Mouse (Mus musculus): ENCODE results near the gene Zfp612. TPM values are rescaled to one million over a fixed set of nuclear protein-coding genes. Genes with fewer than 3 reads are reported as not detected.
"Not testable (repeated sequence)": the region's sequence is repeated elsewhere in the genome, so short reads cannot be mapped to it uniquely, and the experiment has no call there.

Gene Zfp612
- polyA plus RNA-seq (2015; fragmentation: Nextera tagmentation; extraction: Ambion mirVana) = 19.4 and 19.7 TPM in 2 replicates

DNA sequence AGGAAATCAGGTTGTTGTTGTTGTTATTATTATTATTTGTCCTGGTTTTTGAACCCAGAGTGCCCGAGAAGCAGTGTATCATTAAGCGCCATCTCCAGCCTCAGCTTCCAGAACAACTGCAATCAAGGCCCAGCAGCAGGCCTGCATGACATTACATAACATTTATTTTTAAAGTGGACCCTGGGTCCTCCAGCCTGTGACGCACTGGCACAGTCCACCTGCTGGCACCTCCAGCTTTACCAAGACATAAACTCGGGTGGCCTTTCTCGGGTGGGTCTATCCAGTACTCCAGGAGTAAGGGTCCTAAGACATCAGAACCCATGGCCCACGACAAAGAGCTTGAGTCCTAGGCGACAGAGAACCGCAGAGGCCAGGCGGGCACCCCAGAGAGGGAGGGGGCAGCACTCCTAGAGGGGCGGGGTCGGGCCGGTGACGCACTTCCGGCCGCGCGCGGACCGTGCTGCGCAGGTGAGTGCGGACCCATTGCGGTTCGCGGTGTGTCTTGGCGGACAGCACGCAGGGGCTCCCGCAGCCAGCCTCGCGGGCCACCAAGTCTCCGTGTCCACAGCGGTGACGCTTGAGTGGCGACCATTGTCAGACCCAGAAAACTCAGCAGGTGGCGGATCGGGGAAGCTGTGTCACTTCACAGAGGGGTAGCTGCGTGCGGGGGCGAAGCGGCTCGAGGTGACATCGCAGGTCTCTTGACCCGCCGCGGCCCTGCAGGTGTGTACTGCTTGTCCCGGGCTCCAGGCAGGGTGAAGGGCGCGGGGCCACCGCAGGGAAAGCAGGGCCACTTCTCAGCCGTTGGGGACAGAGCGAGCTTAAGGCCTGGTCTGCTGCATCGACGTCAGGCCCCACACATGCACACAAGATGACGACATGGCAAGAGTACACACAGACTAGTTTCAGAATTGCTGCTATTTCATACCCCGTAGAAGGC, at the start of gene Zfp612:
Zfp612 (plus strand) TSS at position 465 of the 940 bp plus-strand sequence.
- Histone ChIP-seq H3K9ac (peak within 1 kb of the TSS; percentile 81), H3K9me3 (no peaks in the 10 kb centered on the region), H3K27me3 (no peaks in the 10 kb centered on the region), H3K36me3 (peaks cover 19% of the 10 kb centered on the region), H3K4me3 (peak within 1 kb of the TSS; percentile 64), H3K4me1 (replicated peaks) (peaks cover 24% of the 10 kb centered on the region), H3K27ac (replicated peaks) (peak within 1 kb of the TSS; percentile 16; the same call in 1 of the 2 replicates), H3K4me2 (peak within 1 kb of the TSS; percentile 85)
- ATAC-seq (ENCODE audit: low read depth) = peak; percentile 96
- WGBS = 7% methylated on average over 54 of the region's 54 CpGs

DNA sequence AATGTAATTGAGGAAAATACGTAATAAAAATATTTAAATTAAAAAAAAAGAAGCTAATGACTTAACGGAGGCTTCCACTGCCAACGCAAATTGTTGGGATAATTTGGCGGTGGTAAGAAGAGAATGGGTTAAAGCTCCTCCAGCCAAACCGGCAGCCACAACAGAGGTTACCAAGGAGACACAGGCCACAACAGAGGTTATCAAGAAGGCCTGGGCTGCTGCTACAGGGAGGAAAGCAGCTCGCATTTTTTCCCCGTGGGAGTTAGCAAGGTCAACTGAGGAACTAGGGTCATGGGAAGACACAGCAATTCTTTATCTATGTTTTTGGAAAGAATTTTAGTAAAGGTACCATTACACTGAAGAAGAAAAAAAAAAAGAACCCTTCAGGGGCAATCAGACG, 45.8 kb upstream of the Zfp612 start:
- H3K27ac ChIP-seq (replicated peaks); H3K36me3 ChIP-seq; H3K9ac ChIP-seq; H3K9me3 ChIP-seq; ATAC-seq (ENCODE audit: low read depth); H3K27me3 ChIP-seq; H3K4me2 ChIP-seq; H3K4me1 ChIP-seq (replicated peaks); H3K4me3 ChIP-seq: not testable (repeated sequence)
- WGBS = 37% methylated on average over 8 of the region's 8 CpGs

- Histone ChIP-seq H3K4me1 (replicated peaks) (no peaks in the 10 kb centered on the region; the same call in 1 of the 2 replicates), H3K27me3 (no peaks in the 10 kb centered on the region), H3K9me3 (no peaks in the 10 kb centered on the region), H3K27ac (replicated peaks) (no peak overlapping the region), H3K4me2 (no peak overlapping the region), H3K9ac (no peak overlapping the region), H3K4me3 (no peak overlapping the region), H3K36me3 (no peaks in the 10 kb centered on the region)
- ATAC-seq (ENCODE audit: low read depth) = no peak
- WGBS = 56% methylated on average over 4 of the region's 4 CpGs
Measured at GRCm38 (mm10) chr8:110034331-110034730, 45.2 kb upstream of the Zfp612 start.

DNA sequence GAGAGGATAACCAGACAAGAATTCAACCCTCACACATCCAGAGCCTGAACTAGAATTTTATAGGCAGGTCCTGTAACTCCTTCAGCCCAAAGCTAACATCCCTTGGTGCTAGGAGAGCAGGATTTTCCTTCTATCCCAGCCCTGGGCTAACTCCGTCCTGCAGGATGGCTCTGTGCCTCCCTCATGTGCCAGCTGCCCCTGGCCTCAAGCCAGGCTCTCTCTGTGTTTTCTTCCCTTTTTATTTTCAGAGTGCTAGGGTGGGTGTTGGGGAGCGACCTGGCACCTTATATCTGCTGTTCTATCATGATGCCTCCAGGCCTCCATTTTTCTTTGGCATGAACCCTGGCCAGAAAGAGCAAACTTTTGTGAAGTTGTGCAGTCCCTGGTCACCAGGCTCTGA, 43.4 kb upstream of the Zfp612 start:
- Histone ChIP-seq H3K4me1 (replicated peaks) (no peaks in the 10 kb centered on the region; the same call in 1 of the 2 replicates), H3K4me2 (no peak overlapping the region), H3K27me3 (no peaks in the 10 kb centered on the region), H3K27ac (replicated peaks) (no peak overlapping the region), H3K36me3 (no peaks in the 10 kb centered on the region), H3K9ac (no peak overlapping the region), H3K9me3 (no peaks in the 10 kb centered on the region), H3K4me3 (no peak overlapping the region)
- 74% methylated on average over 2 of the region's 2 CpGs for WGBS
- ATAC-seq (ENCODE audit: low read depth) = no peak

GRCm38 (mm10) chr8:110039216-110039615, 40.3 kb upstream of the Zfp612 start:
- no peak overlapping the region for H3K9ac ChIP-seq
- no peaks in the 10 kb centered on the region; the same call in 1 of the 2 replicates for H3K4me1 ChIP-seq (replicated peaks)
- ATAC-seq (ENCODE audit: low read depth) = no peak
- no peak overlapping the region for H3K4me2 ChIP-seq
- no peak overlapping the region for H3K27ac ChIP-seq (replicated peaks)
- no peaks in the 10 kb centered on the region for H3K27me3 ChIP-seq
- no peaks in the 10 kb centered on the region for H3K9me3 ChIP-seq
- H3K36me3 ChIP-seq = no peaks in the 10 kb centered on the region
- 44% methylated on average over 7 of the region's 7 CpGs for WGBS
- H3K4me3 ChIP-seq = no peak overlapping the region

- Histone ChIP-seq H3K9me3 (no peaks in the 10 kb centered on the region), H3K4me2 (no peak within 1 kb of the TSS), H3K9ac (no peak within 1 kb of the TSS), H3K4me3 (no peak within 1 kb of the TSS), H3K27ac (replicated peaks) (no peak within 1 kb of the TSS), H3K4me1 (replicated peaks) (no peaks in the 10 kb centered on the region), H3K27me3 (no peaks in the 10 kb centered on the region), H3K36me3 (no peaks in the 10 kb centered on the region)
- 81% methylated on average over 5 of the region's 5 CpGs for WGBS
- ATAC-seq (ENCODE audit: low read depth) = no peak
Measured at GRCm38 (mm10) chr8:110039659-110040058, 39.9 kb upstream of the Zfp612 start, which contains the start of gene Chst4. Gene Chst4 (minus strand): TSS chr8:110039740.

DNA sequence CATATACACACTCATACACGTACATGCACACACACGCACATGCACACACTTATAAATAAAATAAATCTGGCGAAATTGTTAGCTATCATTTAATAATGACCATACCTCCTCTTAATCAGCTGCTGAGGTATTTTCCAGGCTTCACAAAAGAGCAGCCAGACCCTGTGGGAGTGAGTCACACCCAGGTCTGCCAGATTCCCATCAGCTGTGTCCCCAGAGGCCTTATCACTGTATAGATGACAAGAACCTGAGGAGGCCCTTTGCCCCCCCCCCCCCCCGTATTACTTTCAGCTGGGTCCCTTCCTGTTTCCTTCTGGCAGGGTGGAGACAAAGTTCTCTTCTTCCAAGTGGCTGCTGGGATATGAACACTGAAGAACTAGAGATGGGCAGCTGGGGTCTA, 39.0 kb upstream of the Zfp612 start:
- H3K9ac ChIP-seq = no peak overlapping the region
- no peak overlapping the region for H3K4me3 ChIP-seq
- H3K36me3 ChIP-seq = no peaks in the 10 kb centered on the region
- WGBS = 84% methylated on average over 4 of the region's 4 CpGs
- ATAC-seq (ENCODE audit: low read depth) = no peak
- no peaks in the 10 kb centered on the region for H3K9me3 ChIP-seq
- H3K27ac ChIP-seq (replicated peaks) = no peak overlapping the region
- H3K4me2 ChIP-seq = no peak overlapping the region
- H3K4me1 ChIP-seq (replicated peaks) = no peaks in the 10 kb centered on the region
- no peaks in the 10 kb centered on the region for H3K27me3 ChIP-seq

- Histone ChIP-seq H3K27me3 (no peaks in the 10 kb centered on the region), H3K36me3 (no peaks in the 10 kb centered on the region), H3K4me1 (replicated peaks) (no peaks in the 10 kb centered on the region), H3K4me3 (no peak overlapping the region), H3K27ac (replicated peaks) (no peak overlapping the region), H3K9ac (no peak overlapping the region), H3K9me3 (no peaks in the 10 kb centered on the region), H3K4me2 (no peak overlapping the region)
- 81% methylated on average over 6 of the region's 6 CpGs for WGBS
- no peak for ATAC-seq (ENCODE audit: low read depth)
Measured at GRCm38 (mm10) chr8:110051208-110051607, 28.3 kb upstream of the Zfp612 start.

DNA sequence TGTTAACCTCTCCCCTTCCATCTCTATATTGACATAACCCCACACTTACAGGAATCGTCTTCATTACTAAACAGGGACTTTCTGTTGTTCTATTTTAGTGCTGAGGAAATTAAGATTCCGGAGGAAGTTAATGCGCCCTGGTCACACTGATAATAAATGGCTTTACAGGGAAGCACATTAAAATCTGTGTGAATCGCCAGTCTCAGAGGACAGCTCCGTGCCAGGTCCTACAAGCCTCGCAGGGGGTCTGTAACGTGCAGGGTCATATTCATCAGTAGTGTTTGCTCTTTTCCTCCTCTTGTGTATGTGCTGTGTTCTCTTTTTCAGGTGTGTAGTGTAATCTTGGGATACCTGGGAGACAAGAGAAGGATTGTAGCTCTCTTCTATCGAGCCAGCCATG, 21.3 kb upstream of the Zfp612 start:
- H3K27me3 ChIP-seq = no peaks in the 10 kb centered on the region
- WGBS = 65% methylated on average over 8 of the region's 8 CpGs
- no peak overlapping the region for H3K4me3 ChIP-seq
- ATAC-seq (ENCODE audit: low read depth) = no peak
- no peak overlapping the region for H3K27ac ChIP-seq (replicated peaks)
- no peak overlapping the region for H3K9ac ChIP-seq
- no peaks in the 10 kb centered on the region for H3K36me3 ChIP-seq
- no peak overlapping the region for H3K4me2 ChIP-seq
- H3K9me3 ChIP-seq = no peaks in the 10 kb centered on the region
- H3K4me1 ChIP-seq (replicated peaks) = no peaks in the 10 kb centered on the region

GRCm38 (mm10) chr8:110064161-110064560, 15.4 kb upstream of the Zfp612 start:
- Histone ChIP-seq H3K4me2 (no peak overlapping the region), H3K4me3 (no peak overlapping the region), H3K4me1 (replicated peaks) (no peaks in the 10 kb centered on the region), H3K27me3 (no peaks in the 10 kb centered on the region), H3K9ac (no peak overlapping the region), H3K27ac (replicated peaks) (no peak overlapping the region), H3K36me3 (no peaks in the 10 kb centered on the region), H3K9me3 (no peaks in the 10 kb centered on the region)
- 70% methylated on average over 9 of the region's 9 CpGs for WGBS
- ATAC-seq (ENCODE audit: low read depth) = no peak

GRCm38 (mm10) chr8:110064606-110065365, 14.8 kb upstream of the Zfp612 start:
- Histone ChIP-seq H3K4me3 (no peak overlapping the region), H3K36me3 (no peaks in the 10 kb centered on the region), H3K9ac (no peak overlapping the region), H3K27ac (replicated peaks) (no peak overlapping the region), H3K4me2 (no peak overlapping the region), H3K27me3 (no peaks in the 10 kb centered on the region), H3K9me3 (no peaks in the 10 kb centered on the region), H3K4me1 (replicated peaks) (no peaks in the 10 kb centered on the region)
- ATAC-seq (ENCODE audit: low read depth) = no peak
- 93% methylated on average over 18 of the region's 18 CpGs for WGBS

DNA sequence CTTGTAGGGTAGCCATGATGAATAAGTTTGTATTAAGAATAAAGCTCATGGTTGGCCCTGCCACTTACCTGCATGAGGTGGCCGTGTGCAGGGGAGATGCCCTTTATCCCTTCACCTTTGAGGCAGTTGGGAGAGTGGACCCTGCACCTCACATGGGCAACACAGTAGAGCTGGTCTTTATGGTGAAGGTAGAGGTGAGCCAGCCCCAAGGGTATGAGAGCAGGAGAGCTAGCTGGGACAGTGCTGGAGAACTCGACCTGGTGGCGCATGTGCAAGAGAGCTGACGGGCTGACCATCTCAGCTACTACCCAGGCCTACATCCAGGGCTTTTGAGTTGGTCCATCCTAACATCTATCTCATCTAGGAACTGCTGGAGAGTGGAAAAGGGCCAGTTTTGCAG, 13.9 kb upstream of the Zfp612 start:
- H3K4me1 ChIP-seq (replicated peaks) = no peaks in the 10 kb centered on the region
- H3K4me3 ChIP-seq = no peak overlapping the region
- no peaks in the 10 kb centered on the region for H3K9me3 ChIP-seq
- ATAC-seq (ENCODE audit: low read depth) = no peak
- 90% methylated on average over 4 of the region's 4 CpGs for WGBS
- no peak overlapping the region for H3K4me2 ChIP-seq
- no peak overlapping the region for H3K27ac ChIP-seq (replicated peaks)
- no peak overlapping the region for H3K9ac ChIP-seq
- H3K27me3 ChIP-seq = no peaks in the 10 kb centered on the region
- H3K36me3 ChIP-seq = no peaks in the 10 kb centered on the region

Measured in neural tube, embryonic 13.5 days (tissue).